ENCODE assay signal across 11 mouse cellular contexts in the genomic region with DNA sequence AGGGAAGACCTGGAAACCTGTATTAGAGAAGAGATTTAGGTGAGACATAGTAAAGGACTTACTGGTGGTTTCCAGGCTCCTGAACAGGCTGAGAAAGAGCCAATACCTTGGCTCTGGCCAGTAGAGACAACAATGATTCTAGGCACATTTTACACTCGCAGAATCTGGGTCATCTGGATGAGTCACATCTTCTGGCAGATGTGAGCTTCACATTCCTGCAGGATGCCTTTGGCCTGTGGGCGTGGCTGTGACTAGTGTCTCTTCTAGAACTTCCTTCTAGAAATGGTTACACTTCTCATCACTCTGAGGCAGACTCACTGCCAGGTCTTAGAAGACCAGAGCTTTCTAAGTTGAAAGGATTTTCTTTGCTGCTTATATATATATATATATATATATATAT.
DNase-seq lines count a peak whose midpoint lies in the region; ATAC-seq and TF ChIP-seq lines count a peak whose summit lies in the region.
"Had no signal": no experiment of that assay in that cellular context is flagged by ENCODE, and none has a peak within 500 bp of the region (broad histone marks: within the 10 kb centered on the region; RNA-seq: fewer than 3 reads in every experiment).

No protein-coding gene starts in this region.

- no peak overlapping the region for H3K4me3 ChIP-seq in kidney, adult 2 months (ENCODE audit: insufficient read depth, low read depth, low read length)
- no peak overlapping the region for H3K4me3 ChIP-seq in hindbrain, embryonic 13.5 days
- H3K4me3 ChIP-seq: limb, embryonic 10.5 days; lung, embryonic 15.5 days had no signal

- H3K9me3 ChIP-seq in hindbrain, embryonic 13.5 days: no peaks in the 10 kb centered on the region
- H3K9me3 ChIP-seq: limb, embryonic 10.5 days; lung, embryonic 15.5 days had no signal

- in situ Hi-C loops in Patski (cut with MboI; ENCODE audit: low pct_unique_long_range_greater_than_20kb): no loop called here

- no peak overlapping the region for H3K4me2 ChIP-seq in hindbrain, embryonic 13.5 days
- H3K4me2 ChIP-seq: hindbrain, embryonic 14.5 days; lung, embryonic 15.5 days had no signal

- peak; percentile 74 for ATAC-seq in Patski
- no peak for ATAC-seq in granulocyte monocyte progenitor cell, adult 5-6 weeks (replicated peaks; ENCODE audit: poor library complexity, severe bottlenecking)
- ATAC-seq in hindbrain, embryonic 13.5 days (ENCODE audit: low FRiP score): no peak

- WGBS in kidney, adult 2 months: 40% methylated on average over 2 of the region's 2 CpGs
- 79% methylated on average over 2 of the region's 2 CpGs for WGBS in hindbrain, embryonic 13.5 days

- H3K36me3 ChIP-seq in kidney, adult 2 months (ENCODE audit: control insufficient read depth, insufficient read depth, low read length): no peaks in the 10 kb centered on the region
- H3K36me3 ChIP-seq in hindbrain, embryonic 13.5 days: no peaks in the 10 kb centered on the region
- H3K36me3 ChIP-seq: limb, embryonic 10.5 days; lung, embryonic 15.5 days had no signal

- CTCF ChIA-PET in Patski (lab: Charles Lee): interaction anchor here (0.9 kb wide), 2 partner anchors 11 to 172 kb away, joined by 3 read pairs; no protein-coding TSS in a partner anchor

- H3K27ac ChIP-seq in kidney, adult 2 months (ENCODE audit: insufficient read depth, low read depth, low read length): no peak overlapping the region
- no peak overlapping the region for H3K27ac ChIP-seq in hindbrain, embryonic 13.5 days
- H3K27ac ChIP-seq: limb, embryonic 10.5 days; lung, embryonic 15.5 days had no signal

- no peak overlapping the region for H3K9ac ChIP-seq in hindbrain, embryonic 13.5 days
- H3K9ac ChIP-seq: hindbrain, embryonic 14.5 days; lung, embryonic 15.5 days had no signal

- peaks cover 5% of the 10 kb centered on the region; the same call in 1 of the 2 replicates for H3K4me1 ChIP-seq in kidney, adult 2 months (ENCODE audit: control insufficient read depth, insufficient read depth, low read length)
- H3K4me1 ChIP-seq in hindbrain, embryonic 13.5 days (replicated peaks): peaks cover 13% of the 10 kb centered on the region
- H3K4me1 ChIP-seq: limb, embryonic 10.5 days; lung, embryonic 15.5 days had no signal

- intact Hi-C loops in gastrocnemius, postnatal 14 days (cut with DNase I; ENCODE audit: low total_unique reads): no loop called here

- TF ChIP-seq CTCF in kidney, adult 2 months (conservative IDR thresholded peaks at IDR 0.05; ENCODE audit: insufficient read depth, insufficient read length, low read depth, low read length): no peak
- no peak for TF ChIP-seq CTCF in Patski (IDR thresholded peaks at IDR 0.05)

- peak; percentile 67 for DNase-seq in kidney, adult 2 months
- DNase-seq in kidney, adult 11 months: no peak
- peak; percentile 98 for DNase-seq in 3T3-L1 (ENCODE audit: low read depth, low spot score)
- DNase-seq in Patski (ENCODE audit: low read depth, low spot score): no peak
- DNase-seq in gastrocnemius, postnatal 14 days: peak; percentile 59
- DNase-seq in layer of hippocampus, postnatal 25 days (ENCODE audit: extremely low spot score in 1 of 2, low spot score in 1 of 2): no peak

- POLR2A ChIA-PET in Patski (lab: Charles Lee): no interaction called here

- TF ChIP-seq POLR2A in kidney, adult 2 months (IDR thresholded peaks at IDR 0.05; ENCODE audit: low read depth, low read length): no peak

- H3K27me3 ChIP-seq in kidney, adult 2 months (replicated peaks; ENCODE audit: control insufficient read depth, insufficient read depth, low read length): no peaks in the 10 kb centered on the region
- H3K27me3 ChIP-seq in Patski: no peaks in the 10 kb centered on the region
- H3K27me3 ChIP-seq in hindbrain, embryonic 13.5 days: 0 out of 2 replicates have a peak, but pooled peaks cover 2% of the 10 kb centered on the region
- H3K27me3 ChIP-seq: lung, embryonic 15.5 days had no signal

Comparison
In these comparisons a context has a peak if more than half of its experiments do, and no peak if none do; other contexts are left out.
1. DNase-seq: peak in kidney, adult 2 months (single experiment), 3T3-L1 (single experiment) and gastrocnemius, postnatal 14 days (single experiment); none in kidney, adult 11 months (single experiment), Patski (single experiment) and layer of hippocampus, postnatal 25 days (0 of 2).